Mouse (Mus musculus): ENCODE results near the gene Tmprss2. TPM values are rescaled to one million over a fixed set of nuclear protein-coding genes. Genes with fewer than 3 reads are reported as not detected.
"Not testable (repeated sequence)": the region's sequence is repeated elsewhere in the genome, so short reads cannot be mapped to it uniquely, and the experiment has no call there.

Tmprss2 gene
- polyA plus RNA-seq, 1 experiment from 2014 or later, result not detected

DNA sequence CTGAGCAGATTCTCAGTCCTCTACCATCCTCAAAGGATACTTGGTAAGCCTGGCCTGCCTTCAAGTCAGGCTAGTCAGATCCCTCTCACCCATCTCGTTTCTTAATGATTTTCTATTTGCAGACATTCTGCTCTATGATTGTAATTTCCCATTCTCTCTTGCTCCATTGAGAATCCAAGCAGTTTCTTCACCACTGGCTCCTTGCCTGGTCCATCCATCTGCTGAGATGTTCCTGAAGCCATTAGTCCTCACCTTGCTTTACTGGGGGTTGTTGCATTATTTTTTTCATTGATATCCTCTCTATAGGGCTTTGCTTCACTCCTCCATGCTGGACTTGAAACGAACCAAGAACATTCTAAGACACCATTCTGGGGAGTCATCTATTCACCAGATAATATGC is 10.4 kb downstream of the Tmprss2 start:
- Histone ChIP-seq H3K27ac (no peak overlapping the region), H3K4me3 (replicated peaks; ENCODE audit: low read length) (no peak overlapping the region), H3K4me1 (replicated peaks; ENCODE audit: control insufficient read depth, insufficient read depth, low read length) (no peaks in the 10 kb centered on the region), H3K27me3 (ENCODE audit: control insufficient read depth, insufficient read depth, low read length) (no peaks in the 10 kb centered on the region), H3K9me3 (ENCODE audit: control insufficient read depth, low read length) (no peaks in the 10 kb centered on the region), H3K4me2 (replicated peaks) (no peak overlapping the region), H3K9ac (no peak overlapping the region), H3K36me3 (replicated peaks; ENCODE audit: control insufficient read depth, insufficient read depth) (no peaks in the 10 kb centered on the region)
- WGBS, result 81% methylated on average over 2 of the region's 2 CpGs
- ATAC-seq (ENCODE audit: low FRiP score) (no peak), DNase-seq (ENCODE audit: low spot score) (no peak)

DNA sequence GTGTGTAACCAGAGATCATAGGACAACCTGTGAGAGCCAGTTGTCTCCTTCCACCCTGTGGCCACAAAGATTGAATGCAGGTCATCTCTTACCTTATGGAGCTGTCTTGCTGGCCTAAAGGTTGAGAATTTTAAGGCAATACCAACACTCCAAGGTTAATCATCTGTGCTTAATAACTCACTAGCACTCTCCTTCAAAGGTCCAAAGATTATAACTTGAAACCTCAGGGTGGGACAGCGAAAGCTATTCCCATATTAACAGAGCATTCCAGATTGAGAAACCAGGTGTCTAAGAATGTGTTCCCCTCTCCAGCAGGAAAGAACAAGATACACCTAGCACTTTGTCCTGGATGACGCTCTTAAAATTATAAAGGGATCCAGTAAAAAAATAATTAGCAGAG is 12.9 kb downstream of the Tmprss2 start:
- Histone ChIP-seq H3K4me3 (replicated peaks; ENCODE audit: low read length) (no peak overlapping the region), H3K36me3 (replicated peaks; ENCODE audit: control insufficient read depth, insufficient read depth) (no peaks in the 10 kb centered on the region), H3K4me1 (replicated peaks; ENCODE audit: control insufficient read depth, insufficient read depth, low read length) (no peaks in the 10 kb centered on the region), H3K27me3 (ENCODE audit: control insufficient read depth, insufficient read depth, low read length) (no peaks in the 10 kb centered on the region), H3K27ac (no peak overlapping the region), H3K9me3 (ENCODE audit: control insufficient read depth, low read length) (no peaks in the 10 kb centered on the region), H3K9ac (no peak overlapping the region), H3K4me2 (replicated peaks) (no peak overlapping the region)
- no peak for ATAC-seq (ENCODE audit: low FRiP score)
- no peak for DNase-seq (ENCODE audit: low spot score)
- 98% methylated on average over 2 of the region's 2 CpGs for WGBS

DNA sequence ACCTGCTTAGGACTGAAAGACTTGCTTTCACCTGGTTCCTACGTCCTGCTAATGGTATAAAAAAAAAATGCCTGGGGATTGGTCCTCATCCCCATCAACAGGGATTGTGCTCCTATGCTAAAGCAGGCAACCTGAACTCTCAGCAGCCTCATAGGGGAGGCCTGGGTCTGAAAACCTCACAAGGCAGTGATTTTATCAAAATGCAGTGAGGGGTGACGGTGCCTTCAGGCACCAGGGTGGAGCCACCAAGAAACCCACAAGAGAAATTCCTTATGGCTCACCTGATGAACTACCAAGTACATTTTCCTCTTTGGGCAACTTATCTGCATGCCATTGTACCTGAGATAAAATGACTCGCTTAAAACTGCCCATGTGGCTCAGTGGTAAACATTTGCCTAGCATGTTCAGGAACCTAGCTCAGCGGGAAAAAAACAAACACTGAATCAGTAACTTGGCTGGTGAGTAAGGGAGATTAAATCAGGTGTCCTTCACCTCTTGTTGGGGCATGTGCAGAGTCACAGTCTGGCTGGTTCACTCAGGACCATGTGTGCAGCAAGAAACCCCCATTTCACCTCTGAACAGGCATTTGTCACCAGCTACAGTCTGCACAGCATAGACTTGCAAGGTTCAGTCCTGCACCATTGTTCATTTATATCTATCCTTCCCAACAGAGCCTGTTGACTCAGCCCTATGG is 17.0 kb downstream of the Tmprss2 start:
- Histone ChIP-seq H3K27ac (no peak overlapping the region), H3K4me2 (replicated peaks) (no peak overlapping the region), H3K27me3 (ENCODE audit: control insufficient read depth, insufficient read depth, low read length) (no peaks in the 10 kb centered on the region), H3K9ac (no peak overlapping the region), H3K4me1 (replicated peaks; ENCODE audit: control insufficient read depth, insufficient read depth, low read length) (no peaks in the 10 kb centered on the region), H3K36me3 (replicated peaks; ENCODE audit: control insufficient read depth, insufficient read depth) (no peaks in the 10 kb centered on the region), H3K4me3 (replicated peaks; ENCODE audit: low read length) (no peak overlapping the region), H3K9me3 (ENCODE audit: control insufficient read depth, low read length) (no peaks in the 10 kb centered on the region)
- 85% methylated on average over 4 of the region's 4 CpGs for WGBS
- DNase-seq (ENCODE audit: low spot score), result no peak
- ATAC-seq (ENCODE audit: low FRiP score), result no peak

DNA sequence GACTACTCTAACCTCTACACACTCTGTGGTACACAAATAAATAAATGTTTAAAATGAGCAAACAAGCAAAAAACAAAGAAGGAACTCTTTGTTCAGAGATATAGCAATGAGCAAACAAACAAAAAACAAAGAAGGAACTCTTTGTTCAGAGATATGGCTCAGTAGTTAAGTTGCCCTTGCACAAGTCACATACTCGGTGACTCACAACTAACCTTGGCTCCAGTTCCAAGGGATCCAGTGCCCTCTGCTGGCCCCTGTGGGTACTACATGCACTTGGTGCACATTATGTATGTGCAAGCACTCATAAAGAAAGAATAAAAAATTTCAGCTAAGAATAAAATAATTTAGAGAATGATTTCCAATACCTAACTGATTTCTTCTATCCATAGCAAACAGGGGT is 17.9 kb downstream of the Tmprss2 start:
- no peaks in the 10 kb centered on the region for H3K36me3 ChIP-seq (replicated peaks; ENCODE audit: control insufficient read depth, insufficient read depth)
- H3K9ac ChIP-seq, result no peak overlapping the region
- DNase-seq (ENCODE audit: low spot score) (peak; percentile 75), ATAC-seq (ENCODE audit: low FRiP score) (no peak)
- H3K27ac ChIP-seq, result no peak overlapping the region
- no peaks in the 10 kb centered on the region for H3K9me3 ChIP-seq (ENCODE audit: control insufficient read depth, low read length)
- H3K27me3 ChIP-seq (ENCODE audit: control insufficient read depth, insufficient read depth, low read length), result no peaks in the 10 kb centered on the region
- no peaks in the 10 kb centered on the region for H3K4me1 ChIP-seq (replicated peaks; ENCODE audit: control insufficient read depth, insufficient read depth, low read length)
- no peak overlapping the region for H3K4me2 ChIP-seq (replicated peaks)
- WGBS, result 28% methylated on average over 1 of the region's 1 CpGs
- no peak overlapping the region for H3K4me3 ChIP-seq (replicated peaks; ENCODE audit: low read length)

DNA sequence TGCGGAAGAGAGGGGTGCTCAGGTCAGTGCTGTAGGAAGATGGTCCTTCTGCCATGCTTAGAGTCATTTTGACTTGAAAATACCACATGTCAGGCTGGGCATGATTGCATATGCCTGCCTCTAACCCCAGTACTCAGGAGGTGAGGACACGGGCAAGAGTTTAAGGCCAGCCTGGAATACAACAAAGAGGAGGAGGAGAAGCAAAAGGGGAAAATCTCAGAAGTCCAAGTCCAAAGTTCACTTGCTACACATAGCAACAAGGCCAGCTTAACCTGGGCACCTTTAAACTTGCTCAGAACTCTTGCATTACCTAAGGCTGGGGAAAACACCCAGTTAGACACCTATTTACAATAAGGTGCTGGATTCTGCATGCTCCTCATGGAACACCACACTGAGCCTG is 19.5 kb downstream of the Tmprss2 start:
- 87% methylated on average over 2 of the region's 2 CpGs for WGBS
- Histone ChIP-seq H3K9ac (no peak overlapping the region), H3K4me1 (replicated peaks; ENCODE audit: control insufficient read depth, insufficient read depth, low read length) (no peaks in the 10 kb centered on the region), H3K27me3 (ENCODE audit: control insufficient read depth, insufficient read depth, low read length) (no peaks in the 10 kb centered on the region), H3K4me3 (replicated peaks; ENCODE audit: low read length) (no peak overlapping the region), H3K9me3 (ENCODE audit: control insufficient read depth, low read length) (no peaks in the 10 kb centered on the region), H3K4me2 (replicated peaks) (no peak overlapping the region), H3K36me3 (replicated peaks; ENCODE audit: control insufficient read depth, insufficient read depth) (no peaks in the 10 kb centered on the region), H3K27ac (no peak overlapping the region)
- no peak for ATAC-seq (ENCODE audit: low FRiP score)
- no peak for DNase-seq (ENCODE audit: low spot score)

DNA sequence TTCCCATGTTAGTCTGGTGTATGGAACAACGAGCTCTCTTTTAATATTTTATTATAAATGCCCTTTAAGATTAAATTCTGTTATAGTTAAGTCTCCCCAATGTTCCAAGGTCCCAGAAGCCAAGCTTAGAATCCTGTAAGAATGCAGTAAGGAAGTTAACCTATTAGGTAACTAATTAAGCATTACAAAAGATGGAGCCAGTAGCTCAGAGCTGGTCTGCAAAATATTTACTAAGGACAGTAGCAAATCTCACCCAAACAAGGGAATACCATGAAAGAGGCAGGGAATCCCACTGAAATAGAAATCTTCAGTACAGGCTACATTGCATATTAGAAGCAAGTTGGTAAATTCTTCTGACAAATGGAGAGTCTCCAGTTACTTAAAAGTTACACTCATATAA is 28.1 kb downstream of the Tmprss2 start:
- not testable (repeated sequence) for H3K4me3 ChIP-seq (replicated peaks; ENCODE audit: low read length)
- WGBS, result 81% methylated on average over 1 of the region's 1 CpGs

DNA sequence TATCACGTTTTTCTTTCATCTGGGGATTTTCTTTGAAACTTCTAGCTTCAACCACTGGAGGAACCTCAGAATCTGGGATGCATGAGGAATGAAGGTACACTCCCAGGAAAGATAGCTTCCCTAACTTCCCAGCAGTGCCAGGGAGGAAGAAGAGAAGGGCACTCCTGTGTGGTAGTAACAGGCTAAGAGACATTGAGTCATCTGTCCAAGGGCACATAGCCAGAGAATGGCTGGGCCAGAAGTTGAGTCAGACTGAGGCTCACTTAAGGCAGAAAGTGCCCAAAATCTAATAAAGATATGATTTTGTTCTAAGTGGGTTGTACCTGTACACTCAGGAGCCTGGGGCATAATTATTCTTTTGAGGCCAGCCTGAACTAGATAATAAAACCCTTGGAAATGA is 41.6 kb downstream of the Tmprss2 start:
- ATAC-seq (ENCODE audit: low FRiP score) (no peak), DNase-seq (ENCODE audit: low spot score) (no peak)
- H3K9ac ChIP-seq, result no peak overlapping the region
- H3K9me3 ChIP-seq (ENCODE audit: control insufficient read depth, low read length), result no peaks in the 10 kb centered on the region
- no peak overlapping the region for H3K27ac ChIP-seq
- H3K4me3 ChIP-seq (replicated peaks; ENCODE audit: low read length), result no peak overlapping the region
- no peaks in the 10 kb centered on the region for H3K27me3 ChIP-seq (ENCODE audit: control insufficient read depth, insufficient read depth, low read length)
- 48% methylated on average over 1 of the region's 1 CpGs for WGBS
- no peaks in the 10 kb centered on the region for H3K4me1 ChIP-seq (replicated peaks; ENCODE audit: control insufficient read depth, insufficient read depth, low read length)
- H3K36me3 ChIP-seq (replicated peaks; ENCODE audit: control insufficient read depth, insufficient read depth), result no peaks in the 10 kb centered on the region
- no peak overlapping the region for H3K4me2 ChIP-seq (replicated peaks)

More for the DNA sequence above, 28.1 kb downstream of the Tmprss2 start:
- H3K36me3 ChIP-seq (replicated peaks; ENCODE audit: control insufficient read depth, insufficient read depth); H3K27me3 ChIP-seq (ENCODE audit: control insufficient read depth, insufficient read depth, low read length); H3K9ac ChIP-seq; H3K4me2 ChIP-seq (replicated peaks); H3K4me1 ChIP-seq (replicated peaks; ENCODE audit: control insufficient read depth, insufficient read depth, low read length); H3K27ac ChIP-seq; DNase-seq (ENCODE audit: low spot score); H3K9me3 ChIP-seq (ENCODE audit: control insufficient read depth, low read length); ATAC-seq (ENCODE audit: low FRiP score): not testable (repeated sequence)

DNA sequence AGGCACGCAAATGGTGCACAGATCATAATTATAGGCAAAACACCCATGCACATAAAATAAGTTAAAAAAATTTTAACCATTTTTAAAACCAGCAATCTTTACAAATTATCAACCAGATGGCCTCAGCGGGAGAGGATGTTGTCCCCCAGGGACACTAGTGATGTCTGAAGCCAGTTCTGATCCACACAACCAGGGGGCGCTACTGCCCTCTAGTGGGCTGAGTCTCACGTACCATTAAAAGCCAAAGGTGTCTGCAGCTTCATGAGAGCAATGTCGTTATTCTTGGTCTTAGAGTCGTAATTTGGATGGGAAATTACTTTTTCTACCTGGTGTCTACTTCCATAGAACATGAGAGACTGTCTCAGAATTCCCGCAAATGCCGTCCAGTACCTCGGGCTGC is 42.3 kb downstream of the Tmprss2 start:
- Histone ChIP-seq H3K4me1 (replicated peaks; ENCODE audit: control insufficient read depth, insufficient read depth, low read length) (no peaks in the 10 kb centered on the region), H3K9ac (no peak overlapping the region), H3K27ac (no peak overlapping the region), H3K4me3 (replicated peaks; ENCODE audit: low read length) (no peak overlapping the region), H3K36me3 (replicated peaks; ENCODE audit: control insufficient read depth, insufficient read depth) (no peaks in the 10 kb centered on the region), H3K27me3 (ENCODE audit: control insufficient read depth, insufficient read depth, low read length) (no peaks in the 10 kb centered on the region), H3K9me3 (ENCODE audit: control insufficient read depth, low read length) (no peaks in the 10 kb centered on the region), H3K4me2 (replicated peaks) (no peak overlapping the region)
- 71% methylated on average over 9 of the region's 9 CpGs for WGBS
- ATAC-seq (ENCODE audit: low FRiP score), result no peak
- DNase-seq (ENCODE audit: low spot score), result no peak

DNA sequence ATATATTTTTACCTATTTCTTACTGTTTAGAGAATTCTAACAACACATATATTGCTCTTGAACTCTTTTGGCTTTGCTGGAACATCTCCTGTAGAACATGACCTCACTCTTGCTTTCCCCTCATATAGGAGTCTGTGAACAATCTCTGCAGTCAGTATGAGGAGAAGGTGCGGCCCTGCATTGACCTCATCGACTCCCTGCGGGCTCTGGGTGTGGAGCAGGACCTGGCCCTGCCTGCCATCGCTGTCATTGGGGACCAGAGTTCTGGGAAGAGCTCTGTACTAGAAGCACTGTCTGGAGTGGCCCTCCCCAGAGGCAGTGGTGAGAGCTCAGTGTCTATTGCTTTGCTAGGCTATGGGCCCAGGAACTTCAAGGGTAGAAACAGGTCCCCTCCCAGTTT is 66.7 kb downstream of the Tmprss2 start:
- H3K4me2 ChIP-seq (replicated peaks), result no peak overlapping the region
- H3K9ac ChIP-seq, result no peak overlapping the region
- 78% methylated on average over 4 of the region's 4 CpGs for WGBS
- peaks cover 9% of the 10 kb centered on the region; the same call in 1 of the 2 replicates for H3K9me3 ChIP-seq (ENCODE audit: control insufficient read depth, low read length)
- H3K27me3 ChIP-seq (ENCODE audit: control insufficient read depth, insufficient read depth, low read length), result no peaks in the 10 kb centered on the region
- DNase-seq (ENCODE audit: low spot score) (no peak), ATAC-seq (ENCODE audit: low FRiP score) (no peak)
- H3K4me1 ChIP-seq (replicated peaks; ENCODE audit: control insufficient read depth, insufficient read depth, low read length), result no peaks in the 10 kb centered on the region
- no peaks in the 10 kb centered on the region for H3K36me3 ChIP-seq (replicated peaks; ENCODE audit: control insufficient read depth, insufficient read depth)
- H3K4me3 ChIP-seq (replicated peaks; ENCODE audit: low read length), result no peak overlapping the region
- no peak overlapping the region for H3K27ac ChIP-seq

DNA sequence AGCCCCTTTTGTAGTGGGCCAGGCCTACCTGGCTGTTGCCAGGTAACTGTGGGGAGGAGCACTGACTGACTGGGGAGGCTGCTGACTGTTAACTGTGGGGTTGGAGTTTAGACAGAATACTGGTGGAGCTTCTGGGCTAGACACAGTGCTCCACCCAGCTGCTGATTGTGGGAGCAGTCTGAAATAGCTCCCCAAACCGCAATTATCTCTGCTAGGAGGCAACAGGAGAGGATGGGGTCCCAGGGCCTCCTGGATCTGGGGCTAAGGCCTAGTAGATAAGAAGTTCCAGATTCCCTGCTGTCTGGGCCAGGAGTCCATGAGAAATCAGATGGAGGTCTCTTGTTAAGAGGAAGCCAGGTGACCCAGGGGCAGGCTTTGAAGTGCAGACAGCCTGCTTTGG is 74.1 kb downstream of the Tmprss2 start:
- Histone ChIP-seq H3K4me3 (replicated peaks; ENCODE audit: low read length) (no peak overlapping the region), H3K36me3 (replicated peaks; ENCODE audit: control insufficient read depth, insufficient read depth) (no peaks in the 10 kb centered on the region), H3K27me3 (ENCODE audit: control insufficient read depth, insufficient read depth, low read length) (no peaks in the 10 kb centered on the region), H3K4me1 (replicated peaks; ENCODE audit: control insufficient read depth, insufficient read depth, low read length) (0 out of 2 replicates have a peak, but pooled peaks cover 4% of the 10 kb centered on the region), H3K9me3 (ENCODE audit: control insufficient read depth, low read length) (peaks cover 9% of the 10 kb centered on the region; the same call in 1 of the 2 replicates), H3K27ac (no peak overlapping the region), H3K4me2 (replicated peaks) (no peak overlapping the region), H3K9ac (no peak overlapping the region)
- no peak for ATAC-seq (ENCODE audit: low FRiP score)
- no peak for DNase-seq (ENCODE audit: low spot score)
- 75% methylated on average over 1 of the region's 1 CpGs for WGBS

Data from hindbrain, embryonic 14.5 days (tissue).